Mouse (Mus musculus) kidney, postnatal 0 days (tissue): ENCODE results near the gene Gabrq. TPM values are rescaled to one million over a fixed set of nuclear protein-coding genes. Genes with fewer than 3 reads are reported as not detected.

Experiments used
- ATAC-seq: fragments of 200-750 bp; cut with Nextera tagmentation; replicated peaks from 2 replicates; pipeline ENCODE4 v1.8.0; 2017; ENCODE audit warnings: low read depth, moderate number of reproducible peaks, moderate TSS enrichment, moderate library complexity; ENCODE audit not compliant: low FRiP score
- DNase-seq: peaks from one replicate; pipeline ENCODE4 v3.0.0-alpha.2; 2016; ENCODE audit warnings: low spot score
- H3K27ac ChIP-seq: fragments of 300-500 bp; sonication (generic); 2 replicates; pipeline ENCODE4 v1.5.1; 2014; ENCODE audit warnings: mild to moderate bottlenecking
- H3K27me3 ChIP-seq: fragments of 300-500 bp; sonication (generic); 2 replicates; pipeline ENCODE4 v1.6.1; 2014; ENCODE audit warnings: low read length, mixed read lengths; ENCODE audit not compliant: insufficient read depth
- H3K36me3 ChIP-seq: fragments of 300-500 bp; sonication (generic); 2 replicates; pipeline ENCODE4 v1.6.1; 2014; ENCODE audit warnings: low read length, mixed read lengths; ENCODE audit not compliant: insufficient read depth
- H3K4me1 ChIP-seq: fragments of 300-500 bp; sonication (generic); replicated peaks from 2 replicates; pipeline ENCODE4 v1.6.1; 2014; ENCODE audit warnings: antibody characterized with exemption, low read length, mixed read lengths; ENCODE audit not compliant: insufficient read depth
- H3K4me2 ChIP-seq: fragments of 300-500 bp; sonication (generic); 2 replicates; pipeline ENCODE4 v1.6.1; 2014; ENCODE audit warnings: mild to moderate bottlenecking, low read length, moderate library complexity, mixed read lengths
- H3K4me3 ChIP-seq: fragments of 300-500 bp; sonication (generic); replicated peaks from 2 replicates; pipeline ENCODE4 v1.5.1; 2014; ENCODE audit warnings: low read depth, low read length
- H3K9ac ChIP-seq: fragments of 300-500 bp; sonication (generic); 2 replicates; pipeline ENCODE4 v1.6.1; 2014; ENCODE audit warnings: low read depth, low read length
- H3K9me3 ChIP-seq: fragments of 300-500 bp; sonication (generic); replicated peaks from 2 replicates; pipeline ENCODE4 v1.6.1; 2016; ENCODE audit warnings: low read length, inconsistent platforms, mixed read lengths
- CTCF ChIP-seq: IDR thresholded peaks from 2 replicates; pipeline ENCODE4 v1.5.1; 2016; ENCODE audit warnings: antibody characterized with exemption, low read depth, mild to moderate bottlenecking, moderate library complexity
- WGBS: fragments of 180-500 bp; shearing (Covaris S2); extraction: QIAGEN DNeasy Blood & Tissue Kit; methylation state at CpG from one replicate; pipeline ENCODE4 v1.1.7; 2014; 5-methylcytosine and 5-hydroxymethylcytosine counted together
- polyA plus RNA-seq: library from polyadenylated mRNA; unstranded; fragments of >200 nt; fragmentation: Nextera tagmentation; extraction: Ambion mirVana; gene quantifications from 2 replicates; pipeline ENCODE4 v1.2.1, GENCODE M21; 2015

The Gabrq gene
- polyA plus RNA-seq, result 0.04 TPM in 2 replicates

DNA sequence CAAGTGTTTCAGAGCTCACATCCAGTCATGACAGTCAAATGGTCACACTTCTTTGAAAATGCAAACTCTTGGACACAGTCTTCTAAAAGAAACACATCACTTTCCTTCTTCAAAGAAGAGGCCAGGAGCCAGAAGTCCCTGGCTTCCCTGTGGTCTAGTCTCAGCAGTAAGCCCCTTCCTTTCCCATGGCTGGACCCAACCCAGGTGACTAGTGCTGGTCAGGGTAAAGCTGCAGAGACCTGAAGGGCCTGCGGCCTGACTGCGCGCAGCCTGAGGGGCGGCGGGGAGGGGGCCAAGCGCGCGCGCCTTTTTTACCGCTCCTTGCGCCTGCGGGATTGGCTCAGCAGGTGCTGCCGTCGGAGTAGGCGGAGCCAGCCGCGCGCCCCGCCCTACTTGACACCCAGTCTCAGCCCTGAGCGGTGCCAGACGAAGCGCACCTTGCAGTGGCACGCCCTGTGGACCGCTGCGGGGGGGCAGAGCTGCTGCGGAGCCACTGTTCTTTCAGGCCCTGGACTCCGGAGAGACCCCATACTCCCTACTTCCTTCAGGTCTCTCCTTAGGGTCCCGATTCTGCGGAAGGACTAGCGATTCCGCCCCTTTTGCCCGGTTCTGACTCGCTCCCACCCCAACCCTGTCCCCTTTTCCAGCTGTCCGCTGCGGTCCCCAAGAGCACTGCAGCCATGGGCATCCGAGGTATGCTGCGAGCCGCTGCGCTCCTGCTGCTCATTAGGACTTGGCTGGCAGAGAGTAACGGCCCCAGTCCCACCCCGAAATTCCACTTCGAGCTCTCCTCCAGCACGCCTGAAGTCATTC, at the start of gene Gabrq:
TSS of gene Gabrq (plus strand) at position 403 of the 813 bp plus-strand sequence.
- peak within 1 kb of the TSS; percentile 24 for H3K4me3 ChIP-seq
- H3K36me3 ChIP-seq, result no peaks in the 10 kb centered on the region
- no peaks in the 10 kb centered on the region for H3K27me3 ChIP-seq
- H3K4me1 ChIP-seq, result no peaks in the 10 kb centered on the region
- DNase-seq, result peak; percentile 1
- no peaks in the 10 kb centered on the region for H3K9me3 ChIP-seq
- TF ChIP-seq CTCF, result no peak
- peak; percentile 76 for ATAC-seq
- H3K27ac ChIP-seq, result no peak within 1 kb of the TSS
- no peak within 1 kb of the TSS for H3K9ac ChIP-seq
- WGBS, result 29% methylated on average over 43 of the region's 43 CpGs
- H3K4me2 ChIP-seq, result peak within 1 kb of the TSS; percentile 53

DNA sequence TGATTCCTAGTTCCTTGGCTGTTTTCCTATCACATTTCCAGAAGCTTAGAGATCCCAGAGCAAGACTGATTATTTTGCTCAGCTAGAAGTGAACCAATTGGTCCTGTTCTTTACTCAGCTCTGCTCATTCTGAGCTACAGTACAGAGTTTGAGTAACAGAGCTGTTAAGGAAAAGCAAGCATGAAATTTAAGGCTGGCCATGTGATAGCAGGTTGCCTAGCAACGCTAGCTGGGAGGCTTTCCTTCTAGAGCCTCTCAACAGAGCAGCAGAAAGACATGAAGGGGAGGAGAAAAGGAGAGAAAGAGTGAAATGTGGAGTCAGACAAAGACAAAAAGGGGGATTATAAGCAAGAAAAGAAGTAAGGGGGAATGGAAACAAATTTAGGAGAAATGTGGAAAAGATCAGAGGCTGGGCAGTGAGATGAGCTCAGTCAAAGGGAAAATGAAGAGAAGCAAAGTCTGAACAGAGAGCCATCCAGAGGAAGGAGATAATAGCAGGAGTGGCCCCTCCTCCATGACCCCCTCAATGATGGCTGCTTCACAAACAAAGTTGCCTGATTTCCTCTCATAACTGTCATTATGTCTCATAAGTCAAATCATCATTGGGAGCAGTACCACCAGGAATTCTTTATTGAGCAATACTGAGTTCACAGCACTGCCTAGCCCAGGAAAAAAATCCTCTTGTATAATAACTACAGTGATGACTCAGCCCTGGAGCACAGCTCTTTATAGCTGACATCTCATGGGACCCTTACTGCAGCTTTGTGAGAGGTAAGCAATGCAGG, 36.0 kb upstream of the Gabrq start:
- Histone ChIP-seq H3K9me3 (no peaks in the 10 kb centered on the region), H3K36me3 (no peaks in the 10 kb centered on the region), H3K9ac (no peak overlapping the region), H3K27me3 (no peaks in the 10 kb centered on the region), H3K4me2 (no peak overlapping the region), H3K27ac (no peak overlapping the region), H3K4me1 (no peaks in the 10 kb centered on the region), H3K4me3 (no peak overlapping the region)
- no peak for TF ChIP-seq CTCF
- no peak for ATAC-seq
- peak; percentile 17 for DNase-seq
- 25% methylated on average over 1 of the region's 1 CpGs for WGBS

DNA sequence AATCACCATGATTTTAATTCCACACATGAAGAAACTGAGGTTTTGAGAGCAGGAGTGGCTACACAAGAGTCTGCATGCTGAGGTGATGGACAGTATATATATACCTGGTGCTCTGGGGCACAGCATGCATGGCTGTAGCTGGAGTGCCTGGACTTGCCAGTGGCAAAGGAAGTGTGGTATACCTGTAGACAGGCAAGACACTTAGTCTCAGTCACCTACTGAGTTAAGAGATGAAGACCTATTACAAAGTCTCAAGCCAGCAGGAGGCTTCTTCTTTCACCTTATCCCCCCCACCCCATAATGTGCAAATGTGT, 35.5 kb upstream of the Gabrq start:
- H3K4me1 ChIP-seq, result no peaks in the 10 kb centered on the region
- no peaks in the 10 kb centered on the region for H3K36me3 ChIP-seq
- no peak for DNase-seq
- no peaks in the 10 kb centered on the region for H3K27me3 ChIP-seq
- no peak overlapping the region for H3K27ac ChIP-seq
- no peak overlapping the region for H3K4me2 ChIP-seq
- no peak for TF ChIP-seq CTCF
- ATAC-seq, result no peak
- no peak overlapping the region for H3K9ac ChIP-seq
- no peaks in the 10 kb centered on the region for H3K9me3 ChIP-seq
- H3K4me3 ChIP-seq, result no peak overlapping the region

DNA sequence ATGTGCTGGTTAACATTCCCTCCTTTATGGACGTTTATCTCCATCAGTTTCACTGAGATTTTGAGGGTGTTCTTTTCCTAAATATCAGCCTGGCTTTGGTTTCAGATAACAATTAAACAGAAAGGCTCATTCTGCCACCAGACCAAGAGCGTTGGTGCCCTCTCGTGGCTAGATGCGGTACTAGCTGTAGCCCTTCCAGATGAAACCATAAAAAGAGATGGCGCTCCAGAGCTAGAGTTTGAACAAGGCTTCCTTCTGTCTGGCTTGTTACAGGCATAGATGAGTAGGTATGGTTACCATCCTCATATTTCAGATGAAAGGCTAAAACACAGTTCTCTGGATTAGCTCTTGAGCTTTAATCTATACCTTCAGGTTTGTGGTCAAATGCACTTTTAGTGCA, 5.4 kb upstream of the Gabrq start:
- Histone ChIP-seq H3K27me3 (no peaks in the 10 kb centered on the region), H3K9me3 (no peaks in the 10 kb centered on the region), H3K9ac (no peak overlapping the region), H3K4me3 (no peak overlapping the region), H3K36me3 (no peaks in the 10 kb centered on the region), H3K4me1 (no peaks in the 10 kb centered on the region), H3K27ac (no peak overlapping the region), H3K4me2 (no peak overlapping the region)
- ATAC-seq (no peak), DNase-seq (peak; percentile 77)
- TF ChIP-seq CTCF, result peak; percentile 89
- WGBS, result 5% methylated on average over 5 of the region's 5 CpGs

GRCm38 (mm10) chrX:72823310-72823709, 1.7 kb upstream of the Gabrq start:
- DNase-seq, result peak; percentile 0
- H3K36me3 ChIP-seq, result no peaks in the 10 kb centered on the region
- H3K4me2 ChIP-seq, result no peak overlapping the region
- no peaks in the 10 kb centered on the region for H3K9me3 ChIP-seq
- peak; percentile 25; the same call in 1 of the 2 replicates for TF ChIP-seq CTCF
- H3K4me3 ChIP-seq, result no peak overlapping the region
- no peak for ATAC-seq
- no peaks in the 10 kb centered on the region for H3K27me3 ChIP-seq
- WGBS, result 66% methylated on average over 2 of the region's 2 CpGs
- H3K4me1 ChIP-seq, result no peaks in the 10 kb centered on the region
- no peak overlapping the region for H3K9ac ChIP-seq
- no peak overlapping the region for H3K27ac ChIP-seq

GRCm38 (mm10) chrX:72825589-72825905, 569 bp downstream of the Gabrq start:
- TF ChIP-seq CTCF, result no peak
- Histone ChIP-seq H3K4me1 (no peaks in the 10 kb centered on the region), H3K4me2 (peak overlapping the region; percentile 53), H3K9ac (no peak overlapping the region), H3K36me3 (no peaks in the 10 kb centered on the region), H3K27me3 (no peaks in the 10 kb centered on the region), H3K27ac (no peak overlapping the region), H3K9me3 (no peaks in the 10 kb centered on the region), H3K4me3 (no peak overlapping the region; the same call in 1 of the 2 replicates)
- 62% methylated on average over 7 of the region's 7 CpGs for WGBS
- DNase-seq (no peak), ATAC-seq (no peak)

Other genes starting within 250 kb of the Gabrq start
- gene Gabra3, start 168.3 kb upstream of the Gabrq start, polyA plus RNA-seq, result 0.64 and 0.68 TPM in 2 replicates
- 121 and 125 TPM in 2 replicates for gene Cetn2, start 93.2 kb downstream of the Gabrq start, polyA plus RNA-seq
- 32.3 and 33.7 TPM in 2 replicates for gene Nsdhl, start 93.4 kb downstream of the Gabrq start, polyA plus RNA-seq
- 8.2 and 8.7 TPM in 2 replicates for gene Zfp185, start 162.2 kb downstream of the Gabrq start, polyA plus RNA-seq
- gene Pnma5, start 211.9 kb downstream of the Gabrq start, polyA plus RNA-seq, result not detected in 2 replicates
- 0.04 and 0.06 TPM in 2 replicates for gene Pnma3, start 239.6 kb downstream of the Gabrq start, polyA plus RNA-seq